Mouse (Mus musculus) spleen, adult 18-20 months (tissue): Measurements from ENCODE around the gene Gas7.

Experiments
- DNase-seq, 2 experiments: peaks; one replicate each; pipeline ENCODE4 v3.0.0; 2022; ENCODE audit warnings: mixed read lengths in 2 of 2

Gas7 gene

GRCm38 (mm10) chr11:67728726-67729125 is 273.5 kb downstream of the Gas7 start:
- DNase-seq, result no peak

- no peak for DNase-seq
These were observed 275.8 kb downstream of the Gas7 start for GRCm38 (mm10) chr11:67731056-67731455.

DNA sequence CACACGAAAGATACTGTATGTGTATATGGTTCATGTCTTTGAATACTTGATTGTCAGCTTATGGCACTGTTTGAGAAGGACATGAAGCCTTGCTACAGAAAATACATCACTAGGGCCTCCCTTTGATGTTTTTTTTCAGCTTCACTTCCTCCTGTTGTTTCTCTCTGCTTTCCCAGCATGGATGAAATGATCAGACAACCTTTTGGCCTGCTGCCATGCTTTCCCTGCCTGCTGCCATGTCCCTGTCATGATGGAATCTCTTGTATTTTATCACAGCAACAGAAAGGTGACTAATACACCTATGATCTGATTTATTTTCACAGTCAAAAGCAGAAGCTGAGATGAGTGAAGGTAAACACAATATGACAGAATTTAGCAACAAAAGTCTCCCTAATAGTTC is 278.5 kb downstream of the Gas7 start:
- DNase-seq, result no peak

- DNase-seq, result no peak
These were observed 279.4 kb downstream of the Gas7 start for GRCm38 (mm10) chr11:67734597-67734996.

DNA sequence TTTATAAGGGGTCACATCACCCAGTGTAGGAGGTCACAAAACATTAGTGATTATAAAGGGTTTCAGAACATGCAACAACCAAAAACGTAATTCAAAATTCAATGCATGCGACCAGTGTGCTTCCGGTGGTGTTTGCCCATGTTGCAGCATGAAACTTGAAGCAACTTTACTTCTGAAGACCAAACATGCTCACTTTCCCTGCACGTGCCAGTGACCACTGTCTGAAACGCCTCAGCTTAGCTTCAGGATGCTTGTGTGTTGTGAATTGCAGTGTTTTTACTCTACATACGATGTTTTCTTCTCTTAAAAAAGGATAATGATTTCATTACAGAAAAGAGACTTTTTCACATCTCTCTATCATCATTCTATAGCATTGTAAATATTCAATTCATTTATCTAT is 283.1 kb downstream of the Gas7 start:
- no peak for DNase-seq
